Mouse (Mus musculus) cerebellum, postnatal 36 days (tissue): ENCODE results near the gene Prmt7.

Experiments used
- DNase-seq, 2 experiments: peaks; one replicate each; pipeline ENCODE4 v3.0.0; 2021 to 2022; ENCODE audit warnings: mixed read lengths in 2 of 2

The Prmt7 gene

GRCm38 (mm10) chr8:106292484-106293396 lies 82.0 kb downstream of the Prmt7 start:
- DNase-seq: no peak

- no peak for DNase-seq
These were observed 87.5 kb downstream of the Prmt7 start for GRCm38 (mm10) chr8:106298261-106298660.

GRCm38 (mm10) chr8:106298846-106299245 lies 88.1 kb downstream of the Prmt7 start:
- no peak for DNase-seq

- no peak for DNase-seq
These were observed 89.0 kb downstream of the Prmt7 start for GRCm38 (mm10) chr8:106299686-106300085.

- no peak for DNase-seq
These were observed 90.3 kb downstream of the Prmt7 start for GRCm38 (mm10) chr8:106300739-106301715.
